Mouse (Mus musculus): ENCODE results near the gene Arhgap31.
"Not testable (repeated sequence)": the region's sequence is repeated elsewhere in the genome, so short reads cannot be mapped to it uniquely, and the experiment has no call there.

Gene Arhgap31

GRCm38 (mm10) chr16:38724974-38725373 lies 11.9 kb upstream of the Arhgap31 start:
- no peak for DNase-seq (ENCODE audit: low spot score in 2 of 2)

- DNase-seq (ENCODE audit: low spot score in 2 of 2): no peak
Measured at GRCm38 (mm10) chr16:38724256-38724655, 11.2 kb upstream of the Arhgap31 start.

DNA sequence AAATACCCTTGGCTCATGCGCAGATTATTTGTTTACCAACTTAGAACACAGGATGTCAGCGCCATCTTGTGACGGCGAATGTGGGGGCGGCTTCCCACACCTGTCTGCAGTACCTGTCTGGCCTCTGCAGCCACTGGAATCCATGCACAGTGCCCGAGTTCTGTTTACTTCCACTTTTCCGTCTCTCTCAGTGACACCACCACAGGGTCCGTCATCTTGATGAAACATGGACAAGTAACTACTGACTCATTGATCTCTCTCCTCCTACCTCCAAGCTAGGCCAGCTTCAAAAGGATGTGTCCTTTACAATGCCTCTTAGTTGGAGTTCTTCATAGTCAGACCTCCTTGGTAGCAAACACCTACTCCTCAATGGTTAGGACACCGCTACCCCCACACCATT lies 8.3 kb upstream of the Arhgap31 start:
- no peak for DNase-seq (ENCODE audit: low spot score in 2 of 2)

- not testable (repeated sequence) for DNase-seq (ENCODE audit: low spot score in 2 of 2)
Measured at GRCm38 (mm10) chr16:38714259-38714526, 1.1 kb upstream of the Arhgap31 start.

DNA sequence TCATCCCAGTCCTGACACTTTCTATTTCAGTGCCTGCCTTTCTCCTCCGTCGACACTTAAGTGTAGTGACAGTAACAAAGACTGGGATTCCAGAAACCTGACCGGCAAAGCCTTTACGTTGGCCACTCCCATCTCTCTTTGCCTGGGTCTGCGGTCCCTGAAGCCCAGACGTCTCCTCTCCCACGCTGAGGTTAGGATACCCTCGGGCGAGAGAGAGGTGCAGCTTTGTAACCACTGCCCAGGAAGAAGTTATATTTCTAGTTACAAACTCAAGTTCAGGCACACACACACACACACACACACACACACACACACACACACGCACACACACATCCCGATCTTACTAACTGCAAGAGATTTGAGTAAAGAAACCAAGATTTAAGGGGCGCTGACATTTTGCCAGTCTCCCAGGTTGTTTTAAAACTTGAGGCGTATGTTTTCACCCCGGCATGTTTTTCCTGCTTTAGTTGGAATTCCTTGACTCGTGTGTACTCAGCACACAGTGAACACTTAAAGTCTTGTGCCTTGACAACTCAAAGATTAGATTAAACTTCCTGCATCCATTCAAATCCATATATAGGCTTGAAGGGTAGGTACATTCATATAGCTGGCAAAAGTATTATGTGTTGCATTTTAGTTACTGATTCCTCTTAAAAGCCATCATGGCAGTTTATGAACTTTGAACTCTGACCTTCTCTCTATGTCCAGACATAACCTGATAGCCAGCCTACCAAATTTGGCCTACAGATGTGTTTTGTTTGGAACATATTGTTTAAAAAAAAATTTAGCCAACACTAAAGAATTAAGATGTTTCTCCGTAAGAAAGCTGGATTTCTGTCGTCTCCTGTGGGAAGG lies 557 bp upstream of the Arhgap31 start:
- no peak for DNase-seq (ENCODE audit: low spot score in 2 of 2)

DNA sequence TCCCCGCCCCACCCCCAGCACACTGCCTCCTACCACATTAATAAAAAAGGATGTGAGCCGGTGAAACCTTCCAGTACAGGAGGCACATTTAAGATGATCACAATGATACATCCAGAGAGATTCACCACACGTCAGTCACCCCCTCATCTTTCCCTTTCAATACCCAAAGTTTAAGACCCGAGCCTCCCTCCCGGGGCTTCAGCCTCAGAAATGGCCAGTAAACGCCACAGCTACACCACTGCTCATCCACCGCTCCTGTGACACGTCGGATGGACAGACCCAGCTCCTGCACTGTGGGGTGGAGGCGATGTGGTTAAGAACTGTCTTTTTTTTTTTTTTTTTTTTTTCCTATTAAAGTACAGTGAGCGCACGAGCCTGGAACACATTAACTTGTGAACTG lies 969 bp downstream of the Arhgap31 start:
- no peak for DNase-seq (ENCODE audit: low spot score in 2 of 2)

- no peak for DNase-seq (ENCODE audit: low spot score in 2 of 2)
Measured at GRCm38 (mm10) chr16:38711245-38711644, 1.8 kb downstream of the Arhgap31 start.

- DNase-seq (ENCODE audit: low spot score in 2 of 2): no peak
Measured at GRCm38 (mm10) chr16:38708962-38709520, 4.0 kb downstream of the Arhgap31 start.

DNA sequence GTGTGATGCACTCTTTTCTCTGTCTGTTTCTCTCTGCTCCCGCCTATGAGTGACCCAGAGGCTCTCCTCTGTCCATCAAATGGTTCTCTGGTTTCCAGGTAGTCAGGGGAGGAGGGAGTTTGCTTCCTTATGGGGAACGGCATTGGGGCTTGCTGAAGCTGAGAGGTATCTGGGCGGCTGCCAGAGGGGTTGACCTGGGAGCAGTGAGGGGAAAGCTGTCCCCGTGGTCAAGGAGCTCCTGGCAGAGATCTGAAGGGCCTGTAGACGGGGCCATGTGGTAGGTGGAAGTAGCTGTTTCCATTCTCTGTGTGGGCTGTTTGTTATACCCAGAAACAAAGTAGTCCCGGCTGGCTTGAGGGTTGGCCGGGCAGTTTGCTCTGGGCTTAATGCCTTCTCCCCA lies 6.3 kb downstream of the Arhgap31 start:
- DNase-seq (ENCODE audit: low spot score in 2 of 2): no peak

DNA sequence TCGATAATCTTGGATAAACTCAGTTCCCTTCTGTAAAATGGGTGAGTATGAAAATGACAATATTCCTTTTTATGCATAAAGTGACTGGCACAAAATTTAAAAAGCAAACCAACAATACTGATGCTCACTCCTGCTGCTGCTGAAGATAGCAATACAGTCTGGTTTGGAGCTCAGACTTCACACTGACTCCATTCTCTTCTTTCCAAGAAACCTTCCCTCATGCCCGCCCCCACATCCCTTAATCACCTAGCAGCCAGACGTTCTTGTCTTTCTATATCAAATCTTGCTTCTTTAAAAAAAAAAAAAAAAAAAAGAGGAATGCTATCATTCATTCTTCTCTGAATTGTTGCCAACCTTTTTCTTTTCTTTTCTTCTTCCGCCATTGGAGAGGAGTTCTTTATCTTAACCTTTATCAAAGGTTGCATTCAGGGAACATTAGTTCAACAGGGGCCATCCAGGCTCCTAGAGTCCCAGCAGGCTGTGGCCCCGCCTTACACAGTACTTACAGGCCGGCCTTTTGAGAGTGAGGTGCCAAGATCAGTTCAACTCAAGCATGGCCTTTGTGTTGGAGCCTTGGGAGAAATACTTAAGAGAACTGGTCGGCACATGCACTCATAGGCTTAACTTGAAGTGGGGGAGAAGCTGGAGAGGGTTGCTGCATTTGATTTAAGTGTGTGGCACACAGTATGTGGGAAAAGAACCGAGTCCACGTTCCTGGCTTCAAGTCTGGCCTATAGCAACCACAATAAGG lies 7.4 kb downstream of the Arhgap31 start:
- DNase-seq (ENCODE audit: low spot score in 2 of 2): no peak

- DNase-seq (ENCODE audit: low spot score in 2 of 2): no peak
Measured at GRCm38 (mm10) chr16:38703501-38703900, 9.6 kb downstream of the Arhgap31 start.

GRCm38 (mm10) chr16:38702316-38702715 lies 10.8 kb downstream of the Arhgap31 start:
- no peak for DNase-seq (ENCODE audit: low spot score in 2 of 2)

- no peak for DNase-seq (ENCODE audit: low spot score in 2 of 2)
Measured at GRCm38 (mm10) chr16:38701492-38702185, 11.4 kb downstream of the Arhgap31 start.

DNA sequence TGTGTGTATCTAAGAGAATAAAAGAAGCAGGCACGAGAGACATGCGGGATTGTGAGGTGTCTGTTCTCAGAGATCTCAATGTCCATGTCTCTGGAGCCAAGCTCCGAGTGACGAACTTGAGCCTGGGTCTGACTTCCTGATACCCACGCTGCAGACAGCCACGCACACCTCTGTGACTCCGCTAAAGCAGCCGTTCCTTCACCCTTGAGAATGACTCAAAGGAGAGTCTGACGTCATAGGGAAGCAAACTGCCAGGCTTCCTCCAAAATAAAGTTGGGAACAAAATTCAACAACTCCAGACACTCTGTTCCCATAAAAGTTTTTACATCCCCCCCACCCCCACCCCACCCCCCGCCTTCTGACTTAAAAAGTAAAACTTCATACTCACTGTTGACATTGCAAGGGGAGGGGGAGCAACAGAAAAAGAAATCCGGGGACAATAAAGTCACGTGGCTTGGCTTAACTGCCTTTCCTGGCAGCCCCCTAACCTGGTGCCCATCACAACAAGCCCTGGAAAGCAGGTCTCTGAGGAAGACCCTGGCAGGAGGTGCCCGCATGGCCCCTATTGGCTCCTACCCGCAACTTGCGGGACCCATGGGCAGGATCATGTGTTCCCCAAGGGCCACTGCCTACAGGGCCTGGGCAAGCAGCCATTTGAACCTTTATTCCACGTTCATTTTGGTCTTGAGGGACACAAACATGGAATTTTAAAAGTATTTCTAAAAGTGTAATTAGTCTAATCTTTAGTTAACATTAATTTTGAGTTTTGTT lies 12.5 kb downstream of the Arhgap31 start:
- no peak for DNase-seq (ENCODE audit: low spot score in 2 of 2)

GRCm38 (mm10) chr16:38697611-38698010 lies 15.5 kb downstream of the Arhgap31 start:
- no peak for DNase-seq (ENCODE audit: low spot score in 2 of 2)

- no peak for DNase-seq (ENCODE audit: low spot score in 2 of 2)
Measured at GRCm38 (mm10) chr16:38695557-38695956, 17.5 kb downstream of the Arhgap31 start.

GRCm38 (mm10) chr16:38694906-38695540 lies 18.1 kb downstream of the Arhgap31 start:
- no peak for DNase-seq (ENCODE audit: low spot score in 2 of 2)

- DNase-seq (ENCODE audit: low spot score in 2 of 2): no peak
Measured at GRCm38 (mm10) chr16:38690501-38690900, 22.6 kb downstream of the Arhgap31 start.

- DNase-seq (ENCODE audit: low spot score in 2 of 2): no peak
Measured at GRCm38 (mm10) chr16:38689786-38690185, 23.3 kb downstream of the Arhgap31 start.

GRCm38 (mm10) chr16:38688531-38689264 lies 24.4 kb downstream of the Arhgap31 start:
- DNase-seq (ENCODE audit: low spot score in 2 of 2): no peak

Measured in urinary bladder, postnatal 36 days (tissue).